Mouse (Mus musculus) telencephalon, adult 2 months (tissue): Measurements from ENCODE around the gene Dapk1.

ENCODE experiments used
- DNase-seq: peaks from one replicate; pipeline ENCODE4 v3.0.0-alpha.2; 2011; ENCODE audit warnings: low read depth, low spot score

The Dapk1 gene

GRCm38 (mm10) chr13:60662493-60663177 lies 60.9 kb downstream of the Dapk1 start:
- no peak for DNase-seq

GRCm38 (mm10) chr13:60664058-60664457 lies 62.3 kb downstream of the Dapk1 start:
- DNase-seq = no peak

GRCm38 (mm10) chr13:60664816-60665215 lies 63.1 kb downstream of the Dapk1 start:
- DNase-seq = no peak

GRCm38 (mm10) chr13:60665402-60665801 lies 63.7 kb downstream of the Dapk1 start:
- DNase-seq = no peak

- DNase-seq = no peak
These were observed 66.3 kb downstream of the Dapk1 start for GRCm38 (mm10) chr13:60668036-60668435.

- DNase-seq = no peak
These were observed 68.9 kb downstream of the Dapk1 start for GRCm38 (mm10) chr13:60670605-60671004.

- no peak for DNase-seq
These were observed 69.5 kb downstream of the Dapk1 start for GRCm38 (mm10) chr13:60671235-60671634.

GRCm38 (mm10) chr13:60672287-60672686 lies 70.5 kb downstream of the Dapk1 start:
- no peak for DNase-seq

- DNase-seq = no peak
These were observed 71.3 kb downstream of the Dapk1 start for GRCm38 (mm10) chr13:60672882-60673675.

- no peak for DNase-seq
These were observed 72.6 kb downstream of the Dapk1 start for GRCm38 (mm10) chr13:60674301-60674700.

- DNase-seq = no peak
These were observed 73.2 kb downstream of the Dapk1 start for GRCm38 (mm10) chr13:60674911-60675310.

- DNase-seq = no peak
These were observed 73.7 kb downstream of the Dapk1 start for GRCm38 (mm10) chr13:60675416-60675815.

- DNase-seq = no peak
These were observed 77.2 kb downstream of the Dapk1 start for GRCm38 (mm10) chr13:60678912-60679311.

GRCm38 (mm10) chr13:60682714-60683695 lies 81.3 kb downstream of the Dapk1 start:
- DNase-seq = no peak

- no peak for DNase-seq
These were observed 82.5 kb downstream of the Dapk1 start for GRCm38 (mm10) chr13:60684050-60684760.

- DNase-seq = no peak
These were observed 83.1 kb downstream of the Dapk1 start for GRCm38 (mm10) chr13:60684806-60685205.

- no peak for DNase-seq
These were observed 83.5 kb downstream of the Dapk1 start for GRCm38 (mm10) chr13:60685216-60685615.

- no peak for DNase-seq
These were observed 84.4 kb downstream of the Dapk1 start for GRCm38 (mm10) chr13:60686024-60686663.

- DNase-seq = no peak
These were observed 85.2 kb downstream of the Dapk1 start for GRCm38 (mm10) chr13:60686967-60687366.

- no peak for DNase-seq
These were observed 85.7 kb downstream of the Dapk1 start for GRCm38 (mm10) chr13:60687462-60687861.

GRCm38 (mm10) chr13:60687891-60688290 lies 86.1 kb downstream of the Dapk1 start:
- no peak for DNase-seq
